Mouse (Mus musculus): ENCODE data around the gene Dynlt1c. TPM values are rescaled to one million over a fixed set of nuclear protein-coding genes. Genes with fewer than 3 reads are reported as not detected.
"Not testable (repeated sequence)": the region's sequence is repeated elsewhere in the genome, so short reads cannot be mapped to it uniquely, and the experiment has no call there.

Gene Dynlt1c
- 6.7 and 7.0 TPM in 2 replicates for polyA plus RNA-seq (2015; fragmentation: Nextera tagmentation; extraction: Ambion mirVana)

- not testable (repeated sequence) for H3K27ac ChIP-seq (ENCODE audit: low read depth); H3K27me3 ChIP-seq (ENCODE audit: insufficient read depth, low read length); H3K9me3 ChIP-seq (ENCODE audit: low read length); H3K4me1 ChIP-seq (ENCODE audit: insufficient read depth); H3K36me3 ChIP-seq (replicated peaks; ENCODE audit: insufficient read depth, low read length)
- ATAC-seq = peak; percentile 97
- Histone ChIP-seq H3K4me3 (ENCODE audit: low read depth, low read length) (peak within 1 kb of the TSS; percentile 43), H3K4me2 (ENCODE audit: low read depth, low read length) (peak within 1 kb of the TSS; percentile 45; the same call in 1 of the 2 replicates), H3K9ac (replicated peaks) (0 out of 2 replicates have a peak within 1 kb of the TSS, but pooled peaks have one; percentile 26)
- WGBS (ENCODE audit: insufficient replicate concordance) = 8% methylated on average over 22 of the region's 40 CpGs
- DNase-seq = peak; percentile 80
These were observed at the start of gene Dynlt1c for GRCm38 (mm10) chr17:6601204-6601911. Gene Dynlt1c (plus strand): TSS chr17:6601671.

GRCm38 (mm10) chr17:6553798-6554197 lies 47.7 kb upstream of the Dynlt1c start:
- not testable (repeated sequence) for DNase-seq; H3K9me3 ChIP-seq (ENCODE audit: low read length); H3K27me3 ChIP-seq (ENCODE audit: insufficient read depth, low read length); H3K4me2 ChIP-seq (ENCODE audit: low read depth, low read length); H3K36me3 ChIP-seq (replicated peaks; ENCODE audit: insufficient read depth, low read length); H3K4me3 ChIP-seq (ENCODE audit: low read depth, low read length); H3K27ac ChIP-seq (ENCODE audit: low read depth); H3K9ac ChIP-seq (replicated peaks); H3K4me1 ChIP-seq (ENCODE audit: insufficient read depth)
- WGBS (ENCODE audit: insufficient replicate concordance) = no CpG with 5 or more reads among the region's 4 CpGs
- ATAC-seq = peak; percentile 67

GRCm38 (mm10) chr17:6554243-6554642 lies 47.2 kb upstream of the Dynlt1c start:
- not testable (repeated sequence) for H3K36me3 ChIP-seq (replicated peaks; ENCODE audit: insufficient read depth, low read length); H3K4me3 ChIP-seq (ENCODE audit: low read depth, low read length); H3K27ac ChIP-seq (ENCODE audit: low read depth); H3K9ac ChIP-seq (replicated peaks); H3K4me1 ChIP-seq (ENCODE audit: insufficient read depth); ATAC-seq; DNase-seq; H3K27me3 ChIP-seq (ENCODE audit: insufficient read depth, low read length); H3K4me2 ChIP-seq (ENCODE audit: low read depth, low read length); H3K9me3 ChIP-seq (ENCODE audit: low read length)
- no CpG with 5 or more reads among the region's 5 CpGs for WGBS (ENCODE audit: insufficient replicate concordance)

GRCm38 (mm10) chr17:6559447-6560133 lies 41.9 kb upstream of the Dynlt1c start:
- H3K9ac ChIP-seq (replicated peaks); H3K4me1 ChIP-seq (ENCODE audit: insufficient read depth); H3K27ac ChIP-seq (ENCODE audit: low read depth); ATAC-seq; H3K9me3 ChIP-seq (ENCODE audit: low read length); H3K27me3 ChIP-seq (ENCODE audit: insufficient read depth, low read length); DNase-seq; H3K4me3 ChIP-seq (ENCODE audit: low read depth, low read length); H3K4me2 ChIP-seq (ENCODE audit: low read depth, low read length); H3K36me3 ChIP-seq (replicated peaks; ENCODE audit: insufficient read depth, low read length): not testable (repeated sequence)
- WGBS (ENCODE audit: insufficient replicate concordance) = no CpG with 5 or more reads among the region's 4 CpGs

GRCm38 (mm10) chr17:6564866-6565265 lies 36.6 kb upstream of the Dynlt1c start:
- H3K27me3 ChIP-seq (ENCODE audit: insufficient read depth, low read length); DNase-seq; H3K4me1 ChIP-seq (ENCODE audit: insufficient read depth); H3K27ac ChIP-seq (ENCODE audit: low read depth); ATAC-seq; H3K9ac ChIP-seq (replicated peaks); H3K4me2 ChIP-seq (ENCODE audit: low read depth, low read length); H3K4me3 ChIP-seq (ENCODE audit: low read depth, low read length); H3K9me3 ChIP-seq (ENCODE audit: low read length); H3K36me3 ChIP-seq (replicated peaks; ENCODE audit: insufficient read depth, low read length): not testable (repeated sequence)
- 71% methylated on average over 2 of the region's 3 CpGs for WGBS (ENCODE audit: insufficient replicate concordance)

GRCm38 (mm10) chr17:6567908-6568307 lies 33.6 kb upstream of the Dynlt1c start:
- H3K9ac ChIP-seq (replicated peaks) = not testable (repeated sequence)
- 78% methylated on average over 3 of the region's 8 CpGs for WGBS (ENCODE audit: insufficient replicate concordance)

GRCm38 (mm10) chr17:6571296-6571695 lies 30.2 kb upstream of the Dynlt1c start:
- H3K9ac ChIP-seq (replicated peaks); H3K4me1 ChIP-seq (ENCODE audit: insufficient read depth); H3K27ac ChIP-seq (ENCODE audit: low read depth); H3K36me3 ChIP-seq (replicated peaks; ENCODE audit: insufficient read depth, low read length); ATAC-seq; DNase-seq; H3K4me2 ChIP-seq (ENCODE audit: low read depth, low read length); H3K9me3 ChIP-seq (ENCODE audit: low read length); H3K4me3 ChIP-seq (ENCODE audit: low read depth, low read length); H3K27me3 ChIP-seq (ENCODE audit: insufficient read depth, low read length): not testable (repeated sequence)
- 90% methylated on average over 7 of the region's 11 CpGs for WGBS (ENCODE audit: insufficient replicate concordance)

More at GRCm38 (mm10) chr17:6567908-6568307, 33.6 kb upstream of the Dynlt1c start:
- H3K27ac ChIP-seq (ENCODE audit: low read depth); H3K4me2 ChIP-seq (ENCODE audit: low read depth, low read length); H3K4me3 ChIP-seq (ENCODE audit: low read depth, low read length); ATAC-seq; H3K27me3 ChIP-seq (ENCODE audit: insufficient read depth, low read length); H3K4me1 ChIP-seq (ENCODE audit: insufficient read depth); DNase-seq; H3K9me3 ChIP-seq (ENCODE audit: low read length); H3K36me3 ChIP-seq (replicated peaks; ENCODE audit: insufficient read depth, low read length): not testable (repeated sequence)

GRCm38 (mm10) chr17:6572202-6572601 lies 29.3 kb upstream of the Dynlt1c start:
- WGBS (ENCODE audit: insufficient replicate concordance) = no CpG with 5 or more reads among the region's 1 CpGs
- not testable (repeated sequence) for H3K9me3 ChIP-seq (ENCODE audit: low read length); H3K4me2 ChIP-seq (ENCODE audit: low read depth, low read length); H3K27ac ChIP-seq (ENCODE audit: low read depth); H3K27me3 ChIP-seq (ENCODE audit: insufficient read depth, low read length); H3K4me3 ChIP-seq (ENCODE audit: low read depth, low read length); H3K4me1 ChIP-seq (ENCODE audit: insufficient read depth); H3K9ac ChIP-seq (replicated peaks); H3K36me3 ChIP-seq (replicated peaks; ENCODE audit: insufficient read depth, low read length)
- DNase-seq = peak; percentile 10
- ATAC-seq = peak; percentile 27; the same call in 1 of the 2 replicates

GRCm38 (mm10) chr17:6575376-6575775 lies 26.1 kb upstream of the Dynlt1c start:
- H3K4me3 ChIP-seq (ENCODE audit: low read depth, low read length); ATAC-seq; H3K9me3 ChIP-seq (ENCODE audit: low read length); H3K4me1 ChIP-seq (ENCODE audit: insufficient read depth); H3K27me3 ChIP-seq (ENCODE audit: insufficient read depth, low read length); DNase-seq; H3K36me3 ChIP-seq (replicated peaks; ENCODE audit: insufficient read depth, low read length); H3K9ac ChIP-seq (replicated peaks); H3K4me2 ChIP-seq (ENCODE audit: low read depth, low read length); H3K27ac ChIP-seq (ENCODE audit: low read depth): not testable (repeated sequence)
- whole genome bisulfite sequencing (ENCODE audit: insufficient replicate concordance) = 79% methylated on average over 8 of the region's 8 CpGs

All from liver, postnatal 0 days (tissue).